Mouse (Mus musculus) stomach, postnatal 0 days (tissue): Measurements from ENCODE around the gene Samd4.

ENCODE experiments used
- CTCF ChIP-seq: IDR thresholded peaks from 2 replicates; pipeline ENCODE4 v1.5.1; 2016; ENCODE audit warnings: antibody characterized with exemption, low read depth, mild to moderate bottlenecking, moderate library complexity
- EP300 ChIP-seq: optimal IDR thresholded peaks from 2 replicates; pipeline ENCODE3; 2016; ENCODE audit warnings: antibody characterized with exemption

DNA sequence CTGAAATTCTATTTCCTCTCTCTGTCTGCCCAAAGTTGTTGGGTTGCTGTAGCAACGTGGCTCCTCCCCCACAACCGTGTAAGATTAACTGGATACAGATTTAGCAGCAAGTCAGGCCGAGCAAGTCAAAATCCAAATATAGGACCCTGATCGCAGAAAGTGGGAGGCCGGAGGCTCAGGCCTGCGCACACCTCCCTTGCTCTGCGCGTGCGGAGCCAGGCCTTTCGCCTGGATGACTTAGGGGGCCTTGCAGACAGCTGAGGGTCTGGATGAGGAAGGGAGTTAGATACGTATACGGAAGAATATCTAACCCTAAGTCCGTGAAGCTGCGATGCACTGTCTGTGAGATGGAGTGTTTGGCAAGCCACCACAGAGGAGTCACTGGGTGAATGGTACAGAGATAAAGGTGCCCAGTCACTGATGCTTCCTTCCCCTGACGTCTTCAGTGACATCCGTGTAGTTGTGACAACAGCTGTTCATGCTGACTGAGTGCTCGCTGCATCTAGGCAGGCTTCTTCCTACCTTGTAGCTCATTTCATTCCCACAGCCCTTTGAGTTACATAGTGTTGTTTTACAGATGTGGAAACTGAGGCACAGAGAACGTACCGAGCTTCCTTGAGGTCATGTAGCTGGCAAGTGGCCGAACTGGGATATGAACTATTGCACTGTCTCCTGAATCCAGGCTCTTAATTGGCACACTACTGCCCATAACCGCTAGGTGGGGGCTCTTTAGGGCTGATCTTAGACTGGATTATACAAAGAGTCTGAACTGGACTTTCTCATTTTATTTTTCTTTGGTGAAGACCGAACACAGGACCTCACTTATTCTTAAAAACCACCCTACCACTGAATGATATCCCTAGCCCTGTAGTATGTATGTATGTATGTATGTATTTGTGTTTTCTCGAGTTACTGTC lies 59.5 kb downstream of the Samd4 start:
- TF ChIP-seq CTCF (peak; percentile 39), EP300 (no peak)
